Mouse (Mus musculus): ENCODE measurements around the gene Hils1.
A peak's percentile ranks its signal among the peaks of the same experiment; 100 is the strongest.

The Hils1 gene

DNA sequence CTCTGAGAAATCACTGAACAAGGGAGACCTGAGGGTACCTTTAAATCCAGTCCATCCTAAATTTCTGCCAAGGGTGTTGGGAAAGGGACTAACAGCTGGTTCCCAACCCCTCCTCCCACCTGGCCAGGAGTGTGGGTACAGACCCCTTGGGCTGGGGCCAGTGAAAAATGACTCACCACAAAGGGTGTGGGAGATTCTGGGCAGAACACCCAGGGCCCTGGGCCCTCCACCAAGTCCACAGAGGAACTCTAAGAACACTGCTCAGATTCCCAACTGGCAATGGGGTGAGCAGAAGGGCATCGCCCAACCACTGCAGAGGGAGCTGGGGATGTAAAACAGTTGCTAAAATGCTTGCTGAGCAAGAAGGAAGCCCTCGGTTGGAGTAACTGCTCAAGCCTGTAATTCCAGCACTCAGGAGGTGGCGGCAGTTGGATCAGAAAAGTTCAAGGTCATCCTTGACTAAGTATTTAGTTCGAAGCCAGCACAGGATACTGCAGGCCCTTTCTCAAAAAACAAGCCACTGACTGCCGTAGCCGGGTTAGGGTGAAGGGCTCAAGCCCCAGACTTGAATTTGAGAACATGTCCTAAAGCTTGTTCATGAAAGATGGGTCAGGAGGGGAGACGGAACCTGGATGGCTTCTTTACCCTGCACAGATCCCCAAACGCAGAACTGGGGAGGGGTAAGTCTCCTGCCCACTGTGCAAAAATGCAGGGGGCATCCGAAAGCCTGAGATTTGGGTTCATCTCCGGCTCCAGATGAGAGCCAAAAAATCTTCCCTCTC is 21.6 kb downstream of the Hils1 start:
- no peak for DNase-seq (ENCODE audit: low read depth)

DNA sequence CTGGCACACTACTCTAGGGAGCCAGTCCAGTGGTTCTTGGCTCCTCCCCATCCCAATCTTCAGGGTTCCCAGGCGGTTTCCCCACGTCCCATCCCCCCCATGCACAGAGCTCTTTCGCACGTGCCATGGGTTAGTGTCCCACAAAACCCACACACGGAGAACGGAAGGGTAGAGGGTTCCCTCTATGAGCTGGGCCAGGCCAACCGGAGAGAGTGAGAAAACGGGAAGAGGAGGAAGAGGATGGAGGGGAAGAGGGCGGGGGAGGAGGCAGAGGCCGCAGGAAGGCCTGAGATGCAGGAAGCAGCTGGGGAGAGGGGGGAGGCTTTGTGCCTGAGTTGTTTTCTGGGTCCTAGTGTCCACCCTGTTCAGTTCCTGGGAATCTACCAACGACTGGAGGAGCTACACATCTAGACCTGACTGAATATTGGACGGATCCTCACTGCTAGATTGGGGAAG is 22.2 kb downstream of the Hils1 start:
- DNase-seq (ENCODE audit: low read depth): peak; percentile 81

DNA sequence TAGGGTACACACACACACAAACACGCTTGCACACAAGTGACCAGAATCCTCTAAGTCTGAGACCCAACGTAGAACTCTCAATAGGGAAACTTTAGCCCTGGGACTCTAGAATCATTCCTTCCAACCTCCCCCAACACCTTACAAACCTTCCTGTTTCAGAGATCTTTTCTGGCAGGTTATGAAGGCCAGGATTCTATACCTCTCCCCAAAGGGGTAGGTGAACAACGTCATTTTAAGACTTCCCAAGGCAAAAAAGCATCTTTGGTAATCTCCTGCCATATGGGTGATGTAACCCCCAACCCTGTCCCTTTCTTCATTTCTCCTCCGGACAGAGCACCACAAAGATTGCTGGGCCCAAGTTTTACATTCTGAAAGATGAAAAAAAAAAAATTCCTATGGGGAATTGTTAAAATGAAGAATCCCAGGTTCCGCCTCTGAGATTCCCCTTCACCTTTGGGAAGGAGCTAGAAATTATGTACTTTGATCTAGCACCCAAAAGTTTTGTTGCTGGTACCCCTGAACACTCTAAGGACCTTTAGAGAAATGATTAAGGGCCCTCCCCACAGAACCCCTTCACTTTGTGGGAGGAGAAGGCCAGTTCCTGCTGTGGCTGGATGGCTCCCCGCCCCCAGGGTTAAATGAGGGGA is 22.8 kb downstream of the Hils1 start:
- no peak for DNase-seq (ENCODE audit: low read depth)

DNA sequence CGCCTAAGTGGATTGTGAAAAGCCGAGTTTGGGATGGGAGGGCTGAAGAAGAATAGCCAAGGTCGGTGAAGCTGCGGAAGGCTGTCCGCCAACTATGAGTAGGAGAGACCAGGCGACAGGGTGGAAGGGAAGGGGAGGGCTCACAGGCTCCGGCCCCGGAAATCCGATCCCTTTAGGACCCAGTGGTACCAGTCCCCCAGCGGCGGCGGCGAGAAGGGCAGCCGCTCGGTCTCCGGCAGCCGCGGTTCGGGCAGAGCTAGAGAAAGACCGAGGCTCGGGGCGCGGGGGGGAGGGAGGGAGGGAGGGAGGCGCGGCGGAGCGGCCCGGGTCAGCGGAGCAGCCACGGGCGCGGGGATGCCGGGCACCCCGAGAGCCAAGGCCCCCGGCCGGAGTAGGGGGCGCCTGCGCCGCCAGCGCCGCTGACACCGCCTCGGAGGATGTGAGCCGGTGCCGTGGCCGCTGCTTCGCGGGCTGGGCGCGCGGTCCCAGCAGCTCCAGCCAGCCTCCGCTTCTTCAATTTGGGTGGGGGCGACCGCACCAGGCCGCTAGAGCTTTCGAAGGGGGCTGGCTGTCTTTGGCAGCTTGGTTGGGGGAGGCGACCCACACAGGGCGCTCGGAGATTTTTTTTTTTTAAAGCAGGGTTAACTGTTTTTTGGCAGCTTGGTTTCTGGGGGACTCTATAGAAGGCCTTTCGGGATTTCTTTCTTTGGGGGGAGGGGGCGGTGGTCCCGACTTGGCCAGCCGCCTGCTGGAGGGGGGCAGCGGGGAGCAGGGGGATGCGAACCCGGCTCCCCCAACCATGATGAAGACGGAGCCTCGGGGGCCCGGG is 23.6 kb downstream of the Hils1 start, which contains the start of gene Ppp1r9b:
Ppp1r9b (plus strand) TSS at position 287 of the 829 bp plus-strand sequence.
- peak; percentile 90 for DNase-seq (ENCODE audit: low read depth)

DNA sequence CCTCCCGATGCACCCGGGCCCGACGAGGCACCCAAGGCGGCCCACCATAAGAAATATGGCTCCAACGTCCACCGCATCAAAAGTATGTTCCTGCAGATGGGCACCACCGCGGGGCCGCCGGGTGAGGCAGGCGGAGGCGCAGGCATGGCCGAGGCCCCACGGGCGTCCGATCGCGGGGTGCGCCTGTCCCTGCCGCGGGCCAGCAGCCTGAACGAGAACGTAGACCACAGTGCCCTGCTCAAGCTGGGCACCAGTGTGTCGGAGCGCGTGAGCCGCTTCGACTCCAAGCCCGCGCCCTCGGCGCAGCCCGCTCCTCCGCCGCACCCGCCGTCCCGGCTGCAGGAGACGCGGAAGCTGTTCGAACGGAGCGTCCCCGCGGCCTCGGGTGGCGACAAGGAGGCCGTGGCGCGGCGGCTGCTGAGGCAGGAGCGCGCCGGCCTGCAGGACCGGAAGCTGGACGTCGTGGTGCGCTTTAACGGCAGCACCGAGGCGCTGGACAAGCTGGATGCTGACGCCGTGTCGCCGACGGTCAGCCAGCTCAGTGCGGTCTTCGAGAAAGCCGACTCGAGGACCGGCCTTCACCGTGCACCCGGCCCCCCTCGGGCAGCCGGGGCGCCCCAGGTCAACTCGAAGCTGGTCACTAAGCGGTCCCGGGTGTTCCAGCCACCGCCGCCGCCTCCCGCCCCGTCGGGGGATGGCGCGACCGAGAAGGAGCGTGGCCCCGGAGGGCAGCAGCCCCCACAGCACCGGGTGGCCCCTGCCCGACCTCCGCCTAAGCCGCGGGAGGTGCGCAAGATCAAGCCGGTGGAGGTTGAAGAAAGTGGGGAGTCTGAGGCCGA is 24.5 kb downstream of the Hils1 start:
- DNase-seq (ENCODE audit: low read depth): peak; percentile 66

DNA sequence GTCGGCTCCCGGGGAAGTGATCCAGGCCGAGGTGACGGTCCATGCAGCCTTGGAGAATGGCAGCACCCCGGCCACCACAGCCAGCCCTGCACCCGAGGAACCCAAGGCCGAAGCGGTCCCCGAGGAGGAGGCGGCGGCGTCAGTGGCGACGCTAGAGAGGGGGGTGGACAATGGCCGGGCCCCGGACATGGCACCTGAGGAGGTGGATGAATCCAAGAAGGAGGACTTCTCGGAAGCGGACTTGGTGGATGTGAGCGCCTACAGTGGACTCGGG is 25.0 kb downstream of the Hils1 start:
- no peak for DNase-seq (ENCODE audit: low read depth)

DNA sequence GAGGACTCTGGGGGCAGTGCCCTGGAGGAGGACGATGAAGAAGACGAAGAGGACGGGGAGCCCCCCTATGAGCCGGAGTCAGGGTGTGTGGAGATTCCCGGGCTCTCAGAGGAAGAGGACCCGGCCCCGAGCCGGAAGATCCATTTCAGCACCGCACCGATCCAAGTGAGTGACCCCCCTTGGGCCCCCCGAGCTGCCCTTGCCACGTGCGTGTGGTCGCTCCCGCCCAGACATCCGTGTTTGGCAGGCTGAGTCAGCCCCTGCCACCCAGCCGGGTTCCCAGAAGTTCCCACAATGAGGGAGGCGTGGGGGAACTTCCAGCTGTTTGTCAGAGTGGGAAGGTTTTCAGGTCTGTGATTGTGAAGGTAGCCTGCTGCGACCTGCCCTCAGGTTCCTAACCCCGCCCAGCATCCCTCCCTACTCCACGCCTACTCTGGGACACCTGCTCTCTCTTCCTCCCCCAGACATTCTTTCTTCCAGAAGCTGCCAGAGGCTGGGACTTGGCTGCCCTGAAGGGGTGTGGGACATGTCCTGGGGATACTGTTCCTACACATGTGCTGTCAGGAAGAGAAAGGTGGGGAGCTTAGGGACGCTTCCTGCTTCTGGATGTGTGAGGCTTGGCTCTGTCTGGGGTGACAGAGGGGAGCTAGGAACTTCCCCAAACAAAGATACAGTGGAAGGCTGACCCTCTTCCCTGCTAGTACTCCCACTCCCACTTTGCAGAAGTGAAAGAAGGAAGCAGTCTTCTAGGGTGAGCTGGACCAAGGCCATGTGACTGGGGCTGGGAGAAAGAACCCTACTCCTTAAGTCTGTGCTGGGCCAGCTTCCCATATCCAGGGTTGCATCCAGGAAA is 25.6 kb downstream of the Hils1 start:
- peak; percentile 49 for DNase-seq (ENCODE audit: low read depth)

DNA sequence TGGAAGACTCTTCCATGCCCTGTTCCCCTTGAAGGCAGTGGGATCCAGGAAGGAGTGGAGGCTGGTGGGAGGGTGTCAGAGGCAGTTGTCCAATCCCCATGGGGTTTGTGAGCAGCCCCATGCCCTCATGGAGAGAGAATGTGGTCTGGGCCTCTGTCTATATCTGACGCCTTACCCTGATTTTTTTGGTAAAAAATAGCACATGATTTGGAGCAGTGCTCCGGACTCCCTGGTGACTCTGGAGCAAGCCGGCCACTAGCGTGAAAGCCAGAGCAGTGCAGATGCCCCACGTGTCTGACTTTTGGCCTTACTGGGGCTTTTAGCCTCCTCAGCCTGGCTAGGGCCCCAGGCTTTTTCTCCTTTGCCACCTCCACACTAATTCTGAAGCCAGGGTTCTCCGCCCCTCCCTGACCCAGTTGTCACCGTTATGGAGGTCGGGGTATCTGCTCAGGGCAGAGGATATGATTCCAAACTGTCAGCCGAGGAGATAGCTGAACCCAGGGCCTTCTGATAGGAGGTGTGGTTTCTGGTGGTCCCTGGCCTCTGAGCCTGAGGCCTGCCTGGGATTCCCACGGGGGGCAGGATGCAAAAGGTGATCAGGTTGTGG is 26.9 kb downstream of the Hils1 start:
- DNase-seq (ENCODE audit: low read depth): no peak

DNA sequence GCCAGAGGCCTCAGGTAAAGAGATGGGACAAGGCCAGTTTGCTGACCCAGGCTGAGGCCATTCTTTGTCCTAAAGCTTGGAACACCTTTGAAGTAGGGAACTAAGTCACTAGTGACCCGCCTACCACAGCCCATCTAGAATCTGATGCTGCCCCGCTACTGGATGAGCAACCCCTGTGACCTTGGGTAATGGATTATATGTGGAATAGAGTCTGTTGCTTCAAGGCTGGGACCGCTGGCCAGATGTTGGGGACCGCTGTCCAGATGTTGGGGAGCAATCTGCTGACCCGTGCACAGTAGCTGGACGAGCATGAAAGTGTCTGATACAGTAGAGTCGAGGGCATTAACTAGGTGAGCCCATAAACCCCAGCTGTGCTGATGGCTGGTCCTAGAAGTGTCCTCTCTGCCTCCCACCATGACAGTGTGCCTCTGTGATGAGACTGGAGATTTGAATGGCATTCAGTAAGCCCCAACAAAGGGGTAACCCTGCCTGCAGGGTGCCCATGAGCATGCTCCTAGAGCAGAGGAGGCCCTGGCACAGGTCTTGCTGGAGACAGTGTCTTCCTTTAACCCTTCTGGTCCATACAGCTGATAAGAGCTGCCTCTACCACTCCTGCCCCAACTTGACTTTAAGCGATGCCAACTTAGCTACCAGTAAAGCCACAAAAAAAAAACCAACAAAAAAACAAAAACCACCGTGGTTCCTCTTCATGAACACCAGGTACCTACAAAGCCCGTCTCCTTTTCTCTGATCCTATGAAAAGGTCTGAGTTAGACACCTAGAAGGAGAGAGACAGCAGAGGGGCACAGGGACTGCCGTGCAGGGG is 27.8 kb downstream of the Hils1 start:
- DNase-seq (ENCODE audit: low read depth): no peak

DNA sequence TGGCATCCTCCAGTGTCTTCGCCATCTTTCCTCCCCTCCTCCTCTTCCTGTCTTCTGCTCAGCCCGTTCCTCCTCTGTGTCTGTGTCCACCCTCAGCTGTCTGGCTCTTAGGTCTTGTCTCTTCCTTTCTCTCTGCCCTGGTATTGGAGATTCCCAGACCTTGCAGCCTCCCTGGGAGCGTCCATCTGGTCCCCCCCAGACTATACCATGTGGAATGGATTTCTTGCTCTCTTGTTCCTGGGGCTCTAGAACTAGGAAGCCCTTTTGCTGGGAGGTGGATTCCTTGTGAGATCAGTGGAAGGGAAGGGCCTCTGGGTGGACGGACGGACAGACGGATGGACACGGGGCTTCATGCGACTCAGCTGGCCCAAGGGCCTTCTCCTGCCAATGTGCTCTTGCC is 28.7 kb downstream of the Hils1 start:
- DNase-seq (ENCODE audit: low read depth): no peak

DNA sequence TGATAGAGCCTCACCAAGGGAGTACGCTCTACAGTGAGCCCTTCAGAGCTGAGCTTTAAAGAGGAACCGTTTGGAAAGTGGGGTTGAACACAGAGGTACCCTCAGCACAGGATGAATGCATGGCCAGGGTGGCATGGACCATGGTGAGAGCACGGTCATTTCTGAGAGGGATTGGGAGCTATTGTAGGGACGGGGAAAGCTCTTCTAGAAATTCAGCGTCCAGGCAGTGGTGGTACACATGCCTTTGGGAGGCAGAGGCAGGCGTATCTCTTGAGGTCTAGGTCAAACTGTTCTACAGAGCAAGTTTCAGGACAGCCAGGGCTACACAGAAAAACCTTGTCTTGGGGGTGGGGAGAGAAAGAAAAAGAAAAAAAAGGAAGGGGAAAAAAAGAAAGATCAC is 29.6 kb downstream of the Hils1 start:
- no peak for DNase-seq (ENCODE audit: low read depth)

DNA sequence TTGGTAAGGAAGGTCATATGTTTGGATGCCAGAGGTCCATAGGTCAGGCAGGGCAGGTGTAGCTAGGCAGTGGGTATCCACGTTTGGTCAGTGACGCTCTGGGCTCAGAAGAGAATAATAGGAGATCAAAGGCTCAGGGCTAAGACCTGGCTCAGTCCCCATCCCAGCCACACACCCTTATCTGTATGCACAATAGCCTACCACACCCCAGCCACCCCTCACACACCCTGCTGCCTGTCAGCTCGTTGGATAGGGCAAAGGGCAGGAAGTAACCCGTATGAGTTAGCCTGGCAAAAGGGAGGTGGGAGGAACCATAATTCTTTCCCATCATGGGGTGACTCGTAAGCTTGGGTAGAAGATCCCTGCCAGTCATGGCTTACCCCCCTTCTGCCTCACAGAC is 30.2 kb downstream of the Hils1 start:
- no peak for DNase-seq (ENCODE audit: low read depth)

DNA sequence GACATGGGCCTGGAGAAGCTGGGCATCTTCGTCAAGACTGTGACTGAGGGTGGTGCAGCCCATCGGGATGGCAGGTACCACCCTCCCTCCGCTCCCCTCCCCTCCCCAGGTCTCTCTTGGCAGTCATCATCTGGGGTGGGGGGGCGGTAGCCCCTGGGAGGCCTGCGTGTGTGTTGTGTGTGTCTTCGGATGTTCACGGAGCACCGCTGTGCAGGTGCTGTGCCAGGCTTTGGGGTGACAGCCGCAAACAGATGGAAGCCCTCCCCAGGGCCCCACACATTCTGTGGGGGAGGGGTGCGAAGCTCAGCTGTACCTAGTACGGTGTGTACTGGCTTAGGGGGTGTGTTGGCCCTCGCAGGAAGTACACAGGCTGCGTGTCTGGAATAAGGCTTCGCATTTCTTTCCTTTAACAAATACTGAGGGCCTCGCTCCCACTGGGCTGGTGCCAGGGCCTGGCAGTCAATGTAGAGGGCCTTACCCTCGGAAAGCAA is 30.7 kb downstream of the Hils1 start:
- DNase-seq (ENCODE audit: low read depth): peak; percentile 68

DNA sequence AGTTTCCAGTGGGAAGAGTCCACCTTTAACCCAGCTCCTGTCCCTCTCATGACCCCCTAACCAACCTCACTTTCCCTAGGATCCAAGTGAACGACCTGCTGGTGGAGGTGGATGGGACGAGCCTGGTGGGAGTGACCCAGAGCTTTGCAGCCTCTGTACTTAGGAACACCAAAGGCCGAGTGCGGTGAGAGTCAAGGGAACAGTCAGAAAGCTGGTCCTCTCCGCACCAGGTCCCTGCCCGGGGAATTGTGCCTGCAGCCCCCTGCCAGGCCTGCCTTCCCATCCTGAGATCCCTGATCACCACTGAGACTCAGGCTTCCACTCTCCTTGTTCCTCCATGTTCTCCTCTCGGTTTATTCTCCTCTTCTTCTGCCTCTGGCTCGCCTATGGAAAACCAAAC is 32.7 kb downstream of the Hils1 start:
- no peak for DNase-seq (ENCODE audit: low read depth)

DNA sequence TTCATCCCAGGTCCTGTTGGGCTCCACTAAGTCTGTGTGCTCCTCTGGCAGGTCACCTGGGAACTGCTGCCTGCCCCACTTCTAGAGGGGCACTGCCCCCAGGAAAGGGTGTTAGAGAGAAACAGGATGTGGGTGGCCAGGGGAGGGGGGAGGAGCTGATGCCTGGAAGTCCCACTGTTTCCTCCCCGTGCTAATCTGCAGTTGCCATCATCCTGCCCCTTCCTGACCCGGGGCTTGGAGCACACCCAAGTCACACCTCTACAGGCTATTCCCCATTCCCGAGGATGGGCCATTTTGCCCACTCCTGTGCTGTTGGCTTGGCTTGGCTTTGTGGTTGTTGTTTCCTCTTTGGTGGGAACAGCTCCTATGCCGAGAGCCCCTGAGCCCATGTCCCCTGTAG is 33.2 kb downstream of the Hils1 start:
- peak; percentile 60 for DNase-seq (ENCODE audit: low read depth)

DNA sequence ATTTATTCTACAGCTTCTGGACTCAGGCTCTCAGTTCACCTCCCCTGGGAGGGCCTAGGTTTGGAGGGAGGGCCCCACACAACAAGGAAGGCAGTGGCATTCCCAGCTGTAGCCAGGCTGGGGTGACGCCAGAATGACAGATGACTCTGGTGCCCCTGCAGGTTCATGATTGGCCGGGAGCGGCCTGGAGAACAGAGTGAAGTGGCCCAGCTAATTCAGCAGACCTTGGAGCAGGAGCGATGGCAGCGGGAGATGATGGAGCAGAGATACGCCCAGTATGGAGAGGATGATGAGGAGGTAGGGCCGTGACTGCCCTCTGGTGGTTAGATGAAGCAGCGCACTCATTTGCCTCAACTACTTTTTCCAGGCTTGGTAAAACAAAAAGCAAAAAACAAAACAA is 33.7 kb downstream of the Hils1 start:
- DNase-seq (ENCODE audit: low read depth): peak; percentile 81

DNA sequence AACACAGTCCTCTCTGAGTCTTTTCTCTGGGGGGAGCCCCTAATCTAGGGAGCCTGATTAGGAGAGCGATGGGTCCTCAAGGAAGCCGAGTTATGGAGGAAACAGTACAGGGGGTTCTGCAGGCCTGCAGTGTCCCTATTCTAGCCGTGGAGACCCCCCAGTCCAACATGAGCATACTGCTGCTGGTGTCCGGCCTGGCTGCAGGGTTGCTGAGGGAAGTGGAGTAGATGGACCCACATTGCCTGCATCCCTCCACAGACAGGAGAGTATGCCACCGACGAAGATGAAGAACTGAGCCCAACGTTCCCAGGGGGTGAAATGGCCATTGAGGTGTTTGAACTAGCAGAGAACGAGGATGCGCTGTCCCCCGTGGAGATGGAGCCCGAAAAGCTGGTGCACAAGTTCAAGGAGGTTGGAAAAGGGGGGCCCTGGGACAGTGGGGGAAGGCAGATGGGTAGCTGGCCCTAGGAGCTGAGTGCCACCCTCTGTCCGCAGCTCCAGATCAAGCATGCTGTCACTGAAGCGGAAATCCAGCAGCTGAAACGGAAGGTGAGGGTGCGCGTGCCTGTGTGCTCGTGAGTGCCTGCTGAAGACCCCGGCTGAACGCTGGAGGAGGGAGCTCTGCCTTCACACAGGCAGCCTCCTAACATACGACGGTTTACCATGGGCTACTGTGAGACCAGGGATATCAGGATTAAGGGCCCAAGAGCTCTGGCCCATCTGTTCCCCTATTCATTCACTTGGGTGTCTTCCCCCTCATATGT is 34.4 kb downstream of the Hils1 start:
- DNase-seq (ENCODE audit: low read depth): no peak

DNA sequence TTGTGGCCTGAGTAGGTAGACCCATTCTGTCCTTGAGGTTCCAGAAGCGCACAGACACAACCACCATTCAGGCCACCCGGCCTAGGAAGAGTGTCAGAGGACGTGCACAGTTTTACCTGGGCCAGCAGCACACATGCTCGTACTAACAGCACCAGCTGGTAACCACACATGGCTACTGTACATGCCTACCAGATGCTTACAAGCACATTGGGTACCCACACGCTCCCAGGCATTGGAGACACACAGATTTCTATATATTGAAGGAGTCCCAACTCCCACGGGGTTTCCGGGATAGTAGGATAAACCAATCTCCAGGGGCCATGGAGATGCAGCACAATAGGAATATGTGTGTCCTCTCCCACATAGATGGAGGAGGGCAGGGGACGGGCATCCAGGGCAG is 35.3 kb downstream of the Hils1 start:
- no peak for DNase-seq (ENCODE audit: low read depth)
